Mouse (Mus musculus) cerebellum, adult 11 months (tissue): ENCODE results near the gene Tent4b.
"Not testable (repeated sequence)": the region's sequence is repeated elsewhere in the genome, so short reads cannot be mapped to it uniquely, and the experiment has no call there.

Source experiments
- DNase-seq: peaks from one replicate; pipeline ENCODE4 v3.0.0; 2022

The Tent4b gene

GRCm38 (mm10) chr8:88198945-88199571, at the start of gene Tent4b:
Tent4b (plus strand) TSS chr8:88199213.
- peak; percentile 95 for DNase-seq

GRCm38 (mm10) chr8:88150910-88151371, 48.1 kb upstream of the Tent4b start:
- DNase-seq: no peak

GRCm38 (mm10) chr8:88160237-88160995, 38.6 kb upstream of the Tent4b start:
- DNase-seq: no peak

GRCm38 (mm10) chr8:88161439-88161838, 37.6 kb upstream of the Tent4b start:
- DNase-seq: peak; percentile 28

GRCm38 (mm10) chr8:88175264-88175663, 23.7 kb upstream of the Tent4b start:
- DNase-seq: no peak

GRCm38 (mm10) chr8:88177291-88177690, 21.7 kb upstream of the Tent4b start:
- no peak for DNase-seq

- DNase-seq: no peak
These were observed 15.9 kb upstream of the Tent4b start for GRCm38 (mm10) chr8:88183121-88183520.

- DNase-seq: no peak
These were observed 14.1 kb upstream of the Tent4b start for GRCm38 (mm10) chr8:88184914-88185313.

- no peak for DNase-seq
These were observed 13.3 kb upstream of the Tent4b start for GRCm38 (mm10) chr8:88185716-88186115.

- no peak for DNase-seq
These were observed 1.7 kb upstream of the Tent4b start for GRCm38 (mm10) chr8:88197328-88197727.

GRCm38 (mm10) chr8:88198551-88198944, 465 bp upstream of the Tent4b start:
- DNase-seq: no peak

GRCm38 (mm10) chr8:88199700-88200601, 938 bp downstream of the Tent4b start:
- peak; percentile 47 for DNase-seq

GRCm38 (mm10) chr8:88200724-88201495, 1.9 kb downstream of the Tent4b start:
- peak; percentile 14 for DNase-seq

GRCm38 (mm10) chr8:88201641-88202040, 2.6 kb downstream of the Tent4b start:
- DNase-seq: no peak

GRCm38 (mm10) chr8:88206016-88206415, 7.0 kb downstream of the Tent4b start:
- DNase-seq: no peak

GRCm38 (mm10) chr8:88207121-88207821, 8.3 kb downstream of the Tent4b start:
- no peak for DNase-seq

GRCm38 (mm10) chr8:88209930-88210827, 11.2 kb downstream of the Tent4b start:
- DNase-seq: not testable (repeated sequence)

GRCm38 (mm10) chr8:88221353-88221752, 22.3 kb downstream of the Tent4b start:
- no peak for DNase-seq

GRCm38 (mm10) chr8:88225358-88225757, 26.3 kb downstream of the Tent4b start:
- no peak for DNase-seq

GRCm38 (mm10) chr8:88227851-88228250, 28.8 kb downstream of the Tent4b start:
- no peak for DNase-seq

- DNase-seq: no peak
These were observed 29.3 kb downstream of the Tent4b start for GRCm38 (mm10) chr8:88228286-88228685.
